Mouse (Mus musculus) hindbrain, embryonic 10.5 days (tissue): ENCODE results near the gene Avil. TPM values are rescaled to one million over a fixed set of nuclear protein-coding genes. Genes with fewer than 3 reads are reported as not detected.
A peak's percentile ranks its signal among the peaks of the same experiment; 100 is the strongest.

Experiments used
- DNase-seq: peaks from one replicate; pipeline ENCODE4 v3.0.0-alpha.2; 2017; ENCODE audit warnings: low spot score
- H3K27ac ChIP-seq: fragments of 300-500 bp; sonication (generic); 2 replicates; pipeline ENCODE4 v1.5.1; 2016; ENCODE audit warnings: mild to moderate bottlenecking, moderate library complexity
- H3K27me3 ChIP-seq: fragments of 300-500 bp; sonication (generic); 2 replicates; pipeline ENCODE4 v1.6.1; 2016; ENCODE audit warnings: mild to moderate bottlenecking; ENCODE audit not compliant: poor library complexity, insufficient read depth, severe bottlenecking
- H3K36me3 ChIP-seq: fragments of 300-500 bp; sonication (generic); 2 replicates; pipeline ENCODE4 v1.6.1; 2016; ENCODE audit warnings: mild to moderate bottlenecking, moderate library complexity
- H3K4me1 ChIP-seq: fragments of 300-500 bp; sonication (generic); replicated peaks from 2 replicates; pipeline ENCODE4 v1.6.1; 2016; ENCODE audit warnings: mild to moderate bottlenecking
- H3K4me3 ChIP-seq: fragments of 300-500 bp; sonication (generic); 2 replicates; pipeline ENCODE4 v1.5.1; 2016; ENCODE audit warnings: mild to moderate bottlenecking, moderate library complexity
- H3K9me3 ChIP-seq: fragments of 300-500 bp; sonication (generic); 2 replicates; pipeline ENCODE4 v1.6.1; 2016; ENCODE audit warnings: mild to moderate bottlenecking, moderate library complexity
- WGBS: fragments of 180-500 bp; shearing (Covaris S2); methylation state at CpG from one replicate; pipeline ENCODE4 v1.1.7; 2016; 5-methylcytosine and 5-hydroxymethylcytosine counted together
- polyA plus RNA-seq: library from polyadenylated mRNA; unstranded; fragments of >200 nt; fragmentation: Nextera tagmentation; extraction: Ambion mirVana; gene quantifications from 2 replicates; pipeline ENCODE4 v1.2.1, GENCODE M21; 2016

Gene Avil
- polyA plus RNA-seq, 1 experiment from 2014 or later: 1.6 TPM

DNA sequence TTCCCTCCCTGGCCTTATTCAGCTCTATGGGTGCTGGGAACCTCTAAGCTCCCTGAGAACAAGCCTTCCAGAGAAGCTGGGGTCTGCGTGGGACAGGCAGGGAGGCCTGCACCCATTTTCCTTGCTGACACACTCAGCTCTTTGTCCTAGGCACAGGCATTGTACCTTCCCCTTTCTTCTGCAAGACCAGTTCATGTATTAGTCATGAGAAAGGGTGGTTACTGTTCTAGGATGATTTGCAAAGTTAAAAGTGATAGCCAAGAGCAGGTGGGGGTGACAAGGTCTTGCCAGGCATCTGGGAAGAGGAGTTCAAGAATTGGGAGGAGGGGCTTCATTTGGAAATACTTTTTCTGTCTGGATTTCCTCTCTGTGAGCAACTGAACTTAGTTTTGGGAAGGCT is 1.5 kb downstream of the Avil start:
- Histone ChIP-seq H3K27ac (no peak overlapping the region), H3K36me3 (peaks cover 32% of the 10 kb centered on the region), H3K27me3 (no peaks in the 10 kb centered on the region), H3K4me1 (peaks cover 15% of the 10 kb centered on the region; the same call in 1 of the 2 replicates), H3K4me3 (no peak overlapping the region), H3K9me3 (no peaks in the 10 kb centered on the region)
- no peak for DNase-seq
- WGBS: 81% methylated on average over 1 of the region's 1 CpGs

- no peaks in the 10 kb centered on the region for H3K27me3 ChIP-seq
- 91% methylated on average over 5 of the region's 5 CpGs for WGBS
- H3K27ac ChIP-seq: no peak overlapping the region
- H3K9me3 ChIP-seq: no peaks in the 10 kb centered on the region
- H3K4me1 ChIP-seq: peaks cover 16% of the 10 kb centered on the region; the same call in 1 of the 2 replicates
- no peak for DNase-seq
- H3K4me3 ChIP-seq: no peak overlapping the region
- H3K36me3 ChIP-seq: peaks cover 25% of the 10 kb centered on the region
These were observed 2.3 kb downstream of the Avil start for GRCm38 (mm10) chr10:127002765-127003164.

GRCm38 (mm10) chr10:127003334-127003733 is 2.8 kb downstream of the Avil start:
- 84% methylated on average over 8 of the region's 8 CpGs for WGBS
- H3K36me3 ChIP-seq: peaks cover 19% of the 10 kb centered on the region
- no peak overlapping the region for H3K4me3 ChIP-seq
- DNase-seq: no peak
- 0 out of 2 replicates have a peak overlapping the region, but pooled peaks have one; percentile 4 for H3K27ac ChIP-seq
- no peaks in the 10 kb centered on the region for H3K27me3 ChIP-seq
- H3K4me1 ChIP-seq: peaks cover 19% of the 10 kb centered on the region; the same call in 1 of the 2 replicates
- no peaks in the 10 kb centered on the region for H3K9me3 ChIP-seq

DNA sequence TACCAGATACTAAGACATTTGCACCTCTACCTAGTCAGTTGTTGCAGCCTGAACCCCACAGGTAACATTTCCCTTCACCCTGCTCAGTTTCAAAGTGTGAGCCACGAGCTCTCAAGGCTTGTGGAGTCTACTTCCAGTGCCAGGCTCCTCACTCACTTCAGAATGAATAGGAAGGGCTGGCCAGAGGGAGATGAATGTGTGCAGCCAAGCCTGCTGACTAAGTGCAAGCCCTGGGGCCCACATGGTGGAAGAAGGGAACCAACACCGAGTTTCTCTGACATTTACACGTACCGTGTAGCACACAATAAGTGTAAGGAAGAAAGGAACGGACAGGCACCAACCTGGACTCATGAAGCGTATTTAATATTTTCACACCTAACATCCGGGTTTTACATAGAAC is 3.3 kb downstream of the Avil start:
- Histone ChIP-seq H3K27ac (0 out of 2 replicates have a peak overlapping the region, but pooled peaks have one; percentile 4), H3K9me3 (no peaks in the 10 kb centered on the region), H3K4me1 (peaks cover 19% of the 10 kb centered on the region; the same call in 1 of the 2 replicates), H3K4me3 (no peak overlapping the region), H3K36me3 (peaks cover 15% of the 10 kb centered on the region), H3K27me3 (no peaks in the 10 kb centered on the region)
- WGBS: 76% methylated on average over 7 of the region's 7 CpGs
- no peak for DNase-seq

GRCm38 (mm10) chr10:127016488-127016887 is 16.0 kb downstream of the Avil start:
- H3K9me3 ChIP-seq: no peaks in the 10 kb centered on the region
- H3K36me3 ChIP-seq: peaks cover 6% of the 10 kb centered on the region
- peaks cover 6% of the 10 kb centered on the region; the same call in 1 of the 2 replicates for H3K4me1 ChIP-seq
- DNase-seq: no peak
- no peak overlapping the region for H3K4me3 ChIP-seq
- no peaks in the 10 kb centered on the region for H3K27me3 ChIP-seq
- WGBS: 65% methylated on average over 5 of the region's 5 CpGs
- no peak overlapping the region for H3K27ac ChIP-seq

DNA sequence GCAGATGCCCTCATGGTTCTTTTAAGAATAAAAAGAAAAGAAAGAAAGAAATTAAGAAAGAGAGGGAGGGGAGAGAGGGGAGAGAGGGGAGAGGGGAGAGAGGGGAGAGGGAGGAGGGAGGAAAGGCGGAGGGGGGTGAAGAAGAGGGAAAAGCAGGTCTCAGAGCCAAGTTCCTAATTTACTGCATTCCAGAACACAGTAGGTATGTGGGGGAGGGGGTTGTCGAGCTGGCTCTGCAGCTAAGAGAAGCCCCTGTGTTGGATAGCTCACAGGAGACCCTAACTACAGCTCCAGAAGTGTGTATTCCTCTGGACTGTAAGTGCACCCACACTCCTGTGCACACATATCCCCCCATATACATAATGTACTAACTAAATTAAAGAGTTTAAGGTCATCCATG is 16.6 kb downstream of the Avil start:
- H3K27ac ChIP-seq: no peak overlapping the region
- H3K4me3 ChIP-seq: no peak overlapping the region
- DNase-seq: no peak
- H3K36me3 ChIP-seq: peaks cover 12% of the 10 kb centered on the region
- 26% methylated on average over 2 of the region's 2 CpGs for WGBS
- H3K9me3 ChIP-seq: no peaks in the 10 kb centered on the region
- H3K4me1 ChIP-seq: peaks cover 6% of the 10 kb centered on the region; the same call in 1 of the 2 replicates
- H3K27me3 ChIP-seq: no peaks in the 10 kb centered on the region

DNA sequence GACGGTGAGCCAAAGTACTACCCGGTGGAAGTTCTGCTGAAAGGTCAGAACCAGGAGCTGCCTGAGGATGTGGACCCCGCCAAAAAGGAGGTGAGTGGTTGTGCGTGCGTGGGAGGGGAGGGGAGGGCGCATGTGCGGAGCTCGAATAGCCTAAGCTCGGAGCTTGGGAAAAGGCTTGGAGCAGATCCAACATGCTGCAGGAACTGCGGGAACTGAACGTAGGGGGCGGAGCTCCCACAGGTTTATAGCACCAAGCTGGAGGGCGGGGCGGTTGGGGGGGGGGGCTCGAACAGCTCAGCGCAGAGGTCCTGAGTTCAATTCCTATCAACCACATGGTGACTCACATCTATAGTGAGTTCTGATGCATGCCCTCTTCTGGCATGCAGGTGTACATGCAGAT is 17.9 kb downstream of the Avil start:
- 85% methylated on average over 16 of the region's 16 CpGs for WGBS
- no peak overlapping the region for H3K4me3 ChIP-seq
- no peaks in the 10 kb centered on the region for H3K27me3 ChIP-seq
- no peaks in the 10 kb centered on the region for H3K9me3 ChIP-seq
- H3K27ac ChIP-seq: no peak overlapping the region
- DNase-seq: no peak
- peaks cover 6% of the 10 kb centered on the region; the same call in 1 of the 2 replicates for H3K4me1 ChIP-seq
- peaks cover 25% of the 10 kb centered on the region for H3K36me3 ChIP-seq

GRCm38 (mm10) chr10:127030336-127031296 is 30.1 kb downstream of the Avil start, which contains the start of gene Tsfm:
Gene Tsfm, minus strand, starts transcription at chr10:127030840.
- DNase-seq: peak; percentile 91
- H3K4me3 ChIP-seq: peak within 1 kb of the TSS; percentile 67
- WGBS: 6% methylated on average over 56 of the region's 56 CpGs
- no peaks in the 10 kb centered on the region for H3K9me3 ChIP-seq
- peaks cover 39% of the 10 kb centered on the region for H3K36me3 ChIP-seq
- no peaks in the 10 kb centered on the region for H3K27me3 ChIP-seq
- peak within 1 kb of the TSS; percentile 89 for H3K27ac ChIP-seq
- H3K4me1 ChIP-seq: peaks cover 11% of the 10 kb centered on the region

DNA sequence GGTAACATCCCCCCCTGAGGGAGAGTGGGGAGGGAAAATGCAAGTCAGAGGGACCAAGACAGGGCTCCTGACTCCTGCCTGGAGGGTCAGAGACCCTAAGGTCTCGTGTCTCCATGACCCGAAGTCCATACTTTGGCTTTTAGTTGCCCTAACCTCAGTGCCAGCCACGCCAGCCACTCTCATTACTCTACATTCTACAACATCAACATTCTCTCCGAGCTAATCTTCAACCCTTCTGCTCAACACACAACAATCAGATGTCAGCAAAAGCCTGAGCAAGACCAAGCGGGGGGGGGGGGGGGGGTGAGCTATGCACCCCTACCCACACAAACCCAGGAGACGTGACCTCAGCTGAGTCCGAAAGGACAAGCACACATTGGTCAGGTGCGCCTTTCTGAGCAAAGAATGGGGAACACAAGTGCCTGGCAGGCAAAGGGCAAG is 32.8 kb downstream of the Avil start:
- H3K9me3 ChIP-seq: no peaks in the 10 kb centered on the region
- 85% methylated on average over 8 of the region's 8 CpGs for WGBS
- peaks cover 12% of the 10 kb centered on the region for H3K36me3 ChIP-seq
- no peak for DNase-seq
- peaks cover 11% of the 10 kb centered on the region for H3K4me1 ChIP-seq
- H3K4me3 ChIP-seq: no peak overlapping the region
- H3K27me3 ChIP-seq: peaks cover 2% of the 10 kb centered on the region; the same call in 1 of the 2 replicates
- H3K27ac ChIP-seq: no peak overlapping the region

GRCm38 (mm10) chr10:127036273-127036672 is 35.8 kb downstream of the Avil start:
- Histone ChIP-seq H3K4me1 (peaks cover 9% of the 10 kb centered on the region), H3K27me3 (peaks cover 20% of the 10 kb centered on the region), H3K27ac (no peak overlapping the region), H3K9me3 (no peaks in the 10 kb centered on the region), H3K4me3 (no peak overlapping the region), H3K36me3 (no peaks in the 10 kb centered on the region)
- DNase-seq: no peak
- 89% methylated on average over 12 of the region's 12 CpGs for WGBS

DNA sequence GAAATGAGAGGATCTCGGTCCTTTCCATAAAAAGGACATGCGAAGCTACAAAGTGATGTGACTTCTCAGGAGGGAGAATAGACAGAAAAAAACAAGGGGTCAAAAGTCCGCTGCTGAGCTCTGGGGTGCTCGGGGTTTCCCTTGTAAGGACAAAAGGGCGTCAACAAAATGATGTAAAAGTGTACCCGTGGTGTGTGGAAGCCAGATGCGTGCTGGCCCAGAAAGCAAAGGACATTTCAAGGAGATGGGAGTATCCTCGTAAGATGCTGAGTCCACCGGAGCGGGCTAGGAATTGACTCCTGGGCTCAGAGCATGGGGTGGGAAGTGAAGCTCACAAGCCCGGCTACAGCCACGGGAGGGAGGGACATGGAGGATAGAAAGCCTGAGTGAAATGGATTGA is 37.1 kb downstream of the Avil start:
- WGBS: 72% methylated on average over 12 of the region's 12 CpGs
- Histone ChIP-seq H3K27ac (no peak overlapping the region), H3K4me1 (peaks cover 17% of the 10 kb centered on the region), H3K9me3 (no peaks in the 10 kb centered on the region), H3K36me3 (no peaks in the 10 kb centered on the region), H3K27me3 (peaks cover 20% of the 10 kb centered on the region), H3K4me3 (no peak overlapping the region)
- no peak for DNase-seq

DNA sequence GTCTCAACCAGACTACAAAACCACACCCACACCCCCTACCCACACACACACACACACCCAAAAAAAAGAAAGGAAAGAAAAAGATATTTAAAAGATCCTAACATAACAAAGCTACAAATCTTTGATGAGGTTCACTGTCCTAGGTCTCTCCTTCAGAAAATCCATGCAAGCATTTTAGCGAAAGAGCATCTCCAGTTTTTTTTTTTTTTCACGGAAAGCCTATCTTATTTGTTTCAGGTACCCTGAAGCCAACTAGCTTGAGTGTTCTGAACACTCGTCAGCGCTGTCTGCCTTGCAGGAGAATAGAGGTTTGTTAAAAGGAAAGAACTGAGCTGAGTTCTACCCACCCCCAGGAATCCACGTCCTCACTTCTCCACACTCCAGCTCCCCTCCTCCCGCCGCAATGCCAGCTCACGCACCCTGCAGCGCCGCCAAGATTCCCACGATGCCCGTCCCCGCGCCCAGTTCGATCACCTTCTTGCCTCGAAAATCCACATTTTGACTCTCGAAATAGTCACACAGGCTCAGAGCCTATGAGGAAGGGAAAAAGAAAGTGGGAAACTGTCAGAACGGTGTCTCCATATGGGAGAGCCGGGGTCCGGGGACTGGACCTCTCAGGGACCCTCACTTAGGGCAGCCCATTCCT is 40.2 kb downstream of the Avil start:
- Histone ChIP-seq H3K27me3 (peaks cover 20% of the 10 kb centered on the region), H3K4me3 (peak overlapping the region; percentile 83), H3K27ac (peak overlapping the region; percentile 89), H3K36me3 (peaks cover 23% of the 10 kb centered on the region), H3K9me3 (no peaks in the 10 kb centered on the region), H3K4me1 (peaks cover 24% of the 10 kb centered on the region)
- DNase-seq: no peak
- 2% methylated on average over 20 of the region's 20 CpGs for WGBS
